Mouse (Mus musculus) testis, adult 2 months (tissue): ENCODE data around the gene Dnah2. TPM values are rescaled to one million over a fixed set of nuclear protein-coding genes. Genes with fewer than 3 reads are reported as not detected.

ENCODE experiments used
- H3K27ac ChIP-seq: fragments of 200-500 bp; 2 replicates; pipeline ENCODE4 v1.5.1; 2012; ENCODE audit warnings: low read depth, low read length; ENCODE audit not compliant: control insufficient read depth, insufficient read depth
- H3K27me3 ChIP-seq: fragments of 200-500 bp; 2 replicates; pipeline ENCODE4 v1.6.1; 2012; ENCODE audit warnings: mild to moderate bottlenecking, low read length, moderate library complexity; ENCODE audit not compliant: control insufficient read depth, insufficient read depth
- H3K36me3 ChIP-seq: fragments of 200-500 bp; 2 replicates; pipeline ENCODE4 v1.6.1; 2012; ENCODE audit warnings: mild to moderate bottlenecking, low read length; ENCODE audit not compliant: control insufficient read depth, insufficient read depth
- H3K4me1 ChIP-seq: fragments of 200-500 bp; 2 replicates; pipeline ENCODE4 v1.6.1; 2012; ENCODE audit warnings: low read length; ENCODE audit not compliant: control insufficient read depth, insufficient read depth
- H3K4me3 ChIP-seq: fragments of 200-500 bp; 2 replicates; pipeline ENCODE4 v1.5.1; 2012; ENCODE audit warnings: low read depth, mild to moderate bottlenecking, low read length, moderate library complexity, mixed read lengths; ENCODE audit not compliant: control insufficient read depth
- CTCF ChIP-seq: fragments of 200-500 bp; IDR thresholded peaks from 2 replicates; pipeline ENCODE4 v1.5.1; 2012; ENCODE audit warnings: low read depth, mild to moderate bottlenecking, inconsistent platforms, low read length, moderate library complexity; ENCODE audit not compliant: control insufficient read depth, insufficient read depth, insufficient replicate concordance
- POLR2A ChIP-seq: fragments of 200-500 bp; IDR thresholded peaks from 2 replicates; pipeline ENCODE4 v1.6.1; 2012; ENCODE audit warnings: low read depth, mild to moderate bottlenecking, inconsistent platforms, low read length, moderate library complexity; ENCODE audit not compliant: control insufficient read depth
- polyA plus RNA-seq: library from polyadenylated mRNA; depleted of rRNA; stranded (reverse); fragments of >200 nt; gene quantifications from 2 replicates; pipeline ENCODE4 v1.2.3, GENCODE M21; 2012; rRNA removed

The Dnah2 gene
- 39.3 and 42.7 TPM in 2 replicates for polyA plus RNA-seq

GRCm38 (mm10) chr11:69549060-69549656 is at the start of gene Dnah2:
Dnah2 (minus strand) TSS chr11:69549110.
- no peak for TF ChIP-seq CTCF
- Histone ChIP-seq H3K27me3 (no peaks in the 10 kb centered on the region), H3K4me1 (peaks cover 33% of the 10 kb centered on the region), H3K4me3 (no peak within 1 kb of the TSS), H3K36me3 (no peaks in the 10 kb centered on the region), H3K27ac (no peak within 1 kb of the TSS)

- TF ChIP-seq POLR2A, result no peak
- TF ChIP-seq CTCF, result no peak
- Histone ChIP-seq H3K27me3 (no peaks in the 10 kb centered on the region), H3K36me3 (no peaks in the 10 kb centered on the region; the same call in 1 of the 2 replicates), H3K4me1 (no peaks in the 10 kb centered on the region; the same call in 1 of the 2 replicates), H3K27ac (no peak overlapping the region), H3K4me3 (no peak overlapping the region)
Observed at GRCm38 (mm10) chr11:69594853-69595252, 45.9 kb upstream of the Dnah2 start.

- Histone ChIP-seq H3K36me3 (peaks cover 4% of the 10 kb centered on the region; the same call in 1 of the 2 replicates), H3K4me3 (no peak overlapping the region), H3K4me1 (no peaks in the 10 kb centered on the region), H3K27me3 (no peaks in the 10 kb centered on the region), H3K27ac (no peak overlapping the region)
- TF ChIP-seq POLR2A, result no peak
- TF ChIP-seq CTCF, result no peak
Observed at GRCm38 (mm10) chr11:69592799-69593198, 43.9 kb upstream of the Dnah2 start.

GRCm38 (mm10) chr11:69591899-69592637 is 43.2 kb upstream of the Dnah2 start:
- Histone ChIP-seq H3K27me3 (no peaks in the 10 kb centered on the region), H3K4me1 (no peaks in the 10 kb centered on the region), H3K36me3 (peaks cover 5% of the 10 kb centered on the region; the same call in 1 of the 2 replicates), H3K27ac (no peak overlapping the region), H3K4me3 (no peak overlapping the region)
- TF ChIP-seq CTCF (no peak), POLR2A (no peak)

- Histone ChIP-seq H3K4me3 (no peak overlapping the region), H3K27ac (no peak overlapping the region), H3K36me3 (peaks cover 5% of the 10 kb centered on the region; the same call in 1 of the 2 replicates), H3K27me3 (no peaks in the 10 kb centered on the region), H3K4me1 (no peaks in the 10 kb centered on the region)
- TF ChIP-seq CTCF (no peak), POLR2A (no peak)
Observed at GRCm38 (mm10) chr11:69591424-69591823, 42.5 kb upstream of the Dnah2 start.

- Histone ChIP-seq H3K4me1 (no peaks in the 10 kb centered on the region), H3K4me3 (no peak overlapping the region), H3K36me3 (peaks cover 5% of the 10 kb centered on the region; the same call in 1 of the 2 replicates), H3K27me3 (no peaks in the 10 kb centered on the region), H3K27ac (no peak overlapping the region)
- no peak for TF ChIP-seq POLR2A
Observed at GRCm38 (mm10) chr11:69590622-69591021, 41.7 kb upstream of the Dnah2 start.

GRCm38 (mm10) chr11:69589207-69589834 is 40.4 kb upstream of the Dnah2 start:
- H3K36me3 ChIP-seq, result peaks cover 5% of the 10 kb centered on the region; the same call in 1 of the 2 replicates
- H3K27me3 ChIP-seq, result no peaks in the 10 kb centered on the region
- H3K27ac ChIP-seq, result no peak overlapping the region
- H3K4me1 ChIP-seq, result no peaks in the 10 kb centered on the region
- TF ChIP-seq CTCF (no peak), POLR2A (no peak)
- H3K4me3 ChIP-seq, result no peak overlapping the region
